Mouse (Mus musculus) C2C12 (cell line): ENCODE results near the gene Klhdc8a.

Source experiments
- CEBPB ChIP-seq: IDR thresholded peaks from one replicate; pipeline ENCODE4 v1.6.1; 2011; ENCODE audit warnings: low read depth, mild to moderate bottlenecking, control low read depth, moderate library complexity
- CTCF ChIP-seq: IDR thresholded peaks from one replicate; pipeline ENCODE4 v1.5.1; 2011; ENCODE audit not compliant: control insufficient read depth, insufficient read depth, insufficient read length
- MAX ChIP-seq: IDR thresholded peaks from one replicate; pipeline ENCODE4 v1.6.1; 2011; ENCODE audit warnings: mild to moderate bottlenecking, control low read depth
- MYOD1 ChIP-seq: IDR thresholded peaks from one replicate; pipeline ENCODE4 v1.6.1; 2011; ENCODE audit warnings: low read depth; ENCODE audit not compliant: control insufficient read depth, insufficient read length

GRCm38 (mm10) chr1:132302341-132302866 lies 4.0 kb downstream of the Klhdc8a start:
- TF ChIP-seq CTCF (no peak), MYOD1 (no peak), MAX (no peak), CEBPB (no peak)
